Mouse (Mus musculus) thymus, adult 2 months (tissue): ENCODE data around the gene Pde6g.

Experiments used
- CTCF ChIP-seq: fragments of 200-500 bp; IDR thresholded peaks from 2 replicates; pipeline ENCODE4 v1.5.1; 2012; ENCODE audit warnings: mild to moderate bottlenecking, control low read depth, low read length, moderate library complexity, borderline replicate concordance; ENCODE audit not compliant: control insufficient read depth, poor library complexity, insufficient read depth; ENCODE audit errors: extremely low read depth
- POLR2A ChIP-seq: fragments of 200-500 bp; IDR thresholded peaks from 2 replicates; pipeline ENCODE4 v1.6.1; 2012; ENCODE audit warnings: mild to moderate bottlenecking, low read length, control low read depth, moderate library complexity; ENCODE audit not compliant: control insufficient read depth, poor library complexity, insufficient read depth; ENCODE audit errors: extremely low read depth

DNA sequence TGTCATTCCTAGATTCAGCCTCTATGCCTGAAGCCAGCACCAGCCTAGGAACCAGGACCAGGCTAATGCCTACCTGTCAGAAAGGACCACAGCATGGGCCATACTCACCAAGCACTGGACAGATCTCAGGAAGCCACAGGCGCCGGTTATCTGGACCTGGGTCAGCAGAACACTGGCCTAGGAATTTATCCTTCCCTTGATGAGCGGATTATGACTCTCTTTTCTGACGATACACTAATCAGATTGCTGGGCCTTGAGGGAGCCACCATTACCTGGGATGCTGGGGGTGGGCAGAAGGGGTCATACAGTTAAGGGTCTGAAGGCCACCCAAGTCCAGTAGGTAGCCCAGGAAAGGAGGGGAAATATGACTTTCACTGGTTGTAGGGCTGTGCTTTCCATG lies at the start of gene Pde6g:
- TF ChIP-seq CTCF (no peak), POLR2A (no peak)
